Mouse (Mus musculus) brain, adult 10 weeks (tissue): Measurements from ENCODE around the gene Pygo1. TPM values are rescaled to one million over a fixed set of nuclear protein-coding genes. Genes with fewer than 3 reads are reported as not detected.

Source experiments
- polyA plus RNA-seq: library from polyadenylated mRNA; stranded (reverse); fragments of 350-450 nt; fragmentation: Illumina TruSeq; extraction: RNeasy Lipid Tissue Mini Kit (QIAGEN cat#74804); gene quantifications from one replicate; pipeline ENCODE4 v1.2.3, GENCODE M21; 2015; ENCODE audit warnings: low read depth, low replicate concordance

Pygo1 gene
- 13.7 TPM for polyA plus RNA-seq

DNA sequence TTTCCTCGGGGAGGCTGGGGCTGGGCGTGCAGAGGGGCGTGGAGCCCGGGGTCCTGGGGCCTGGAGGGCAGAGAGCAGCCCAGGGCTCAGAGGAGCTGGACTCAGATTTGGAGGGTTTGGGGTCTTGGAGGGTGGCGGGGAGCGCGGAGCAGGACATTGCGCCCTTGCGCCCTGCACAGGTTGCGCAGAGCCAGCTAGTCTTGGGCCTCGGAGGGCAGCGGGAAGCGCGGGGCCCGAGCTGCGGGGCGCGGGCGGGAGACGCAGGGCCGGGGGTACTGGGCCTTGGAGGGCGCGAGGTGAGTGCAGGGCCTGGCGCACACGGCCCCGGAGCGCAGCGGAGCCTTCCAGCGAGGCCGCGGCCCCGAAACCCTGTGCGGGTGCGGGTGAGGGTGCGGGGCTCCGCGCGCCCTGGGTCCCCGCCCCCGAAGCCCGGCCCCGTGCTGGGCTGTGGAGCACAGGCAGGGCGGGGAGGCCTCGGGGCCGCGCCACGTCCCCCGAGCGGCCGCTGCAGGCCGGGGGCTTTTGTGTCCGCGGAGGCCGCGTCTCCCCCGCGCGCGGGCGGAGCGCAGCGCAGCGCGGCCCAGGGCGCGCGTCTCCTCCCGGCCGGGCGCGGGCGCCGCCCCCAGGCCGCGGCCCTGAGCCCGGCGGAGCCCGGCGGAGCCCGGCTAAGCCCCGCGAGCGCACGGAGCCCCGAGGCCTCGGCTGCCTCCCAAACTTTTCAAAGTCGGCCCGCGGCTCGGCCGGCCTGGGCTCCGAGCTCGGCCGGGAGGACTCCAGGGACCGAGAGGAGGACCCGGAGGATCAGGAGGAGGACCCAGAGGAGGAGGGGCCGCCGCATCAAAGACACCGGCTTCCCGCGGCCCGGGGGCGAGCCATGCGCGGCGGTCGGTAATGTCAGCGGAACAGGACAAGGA, at the start of gene Pygo1:
Gene Pygo1, plus strand, starts transcription at position 625 of the 914 bp plus-strand sequence.

DNA sequence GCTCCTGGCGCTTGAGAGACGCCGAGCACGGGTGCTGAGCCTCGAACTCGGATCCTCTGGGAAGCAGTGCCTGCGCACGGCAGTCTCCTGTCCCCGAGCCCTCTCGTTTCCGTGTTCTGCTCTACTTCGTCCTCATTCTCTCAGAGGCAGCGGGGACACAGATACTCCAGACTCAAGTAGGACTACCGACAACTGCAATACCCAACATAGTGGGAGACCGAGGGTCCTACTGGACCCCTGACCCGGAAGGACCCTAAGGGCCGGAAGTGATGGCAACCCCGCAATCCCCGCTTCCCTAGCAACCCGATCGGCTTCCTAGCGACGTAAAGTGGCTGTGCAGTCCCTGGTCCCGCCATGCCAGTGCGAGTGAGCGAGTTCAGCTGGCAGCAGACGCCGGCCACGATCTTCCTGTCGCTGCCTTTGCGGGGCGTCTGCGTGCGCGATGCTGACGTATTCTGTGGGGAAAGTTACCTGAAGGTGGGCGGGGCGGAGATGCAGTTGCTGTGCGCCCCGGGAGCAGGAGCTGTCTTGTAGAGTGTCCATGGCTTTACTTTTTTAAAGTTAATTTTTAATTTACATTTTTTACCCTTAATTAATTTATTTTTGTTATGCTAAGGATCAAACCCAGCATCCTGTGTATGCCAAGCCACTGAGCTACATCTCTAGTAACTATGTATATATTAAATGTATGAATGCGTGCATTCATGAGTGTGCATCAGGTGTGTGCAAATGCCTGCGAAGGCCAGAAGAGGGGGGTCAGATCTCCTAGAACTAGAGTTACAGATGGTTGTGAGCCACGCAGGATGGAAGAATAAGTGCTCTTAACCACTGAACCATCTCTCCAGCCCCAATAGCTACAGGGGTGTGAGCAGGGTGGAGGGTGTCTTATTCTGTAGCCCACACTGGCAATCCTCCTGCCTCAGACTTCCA, 33.3 kb downstream of the Pygo1 start, which contains the start of the genes Dyx1c1 and Gm44503:
Gene Dyx1c1, plus strand, starts transcription at position 265 of the 930 bp plus-strand sequence.
Gene Gm44503, plus strand, starts transcription at position 332 of the 930 bp plus-strand sequence.

DNA sequence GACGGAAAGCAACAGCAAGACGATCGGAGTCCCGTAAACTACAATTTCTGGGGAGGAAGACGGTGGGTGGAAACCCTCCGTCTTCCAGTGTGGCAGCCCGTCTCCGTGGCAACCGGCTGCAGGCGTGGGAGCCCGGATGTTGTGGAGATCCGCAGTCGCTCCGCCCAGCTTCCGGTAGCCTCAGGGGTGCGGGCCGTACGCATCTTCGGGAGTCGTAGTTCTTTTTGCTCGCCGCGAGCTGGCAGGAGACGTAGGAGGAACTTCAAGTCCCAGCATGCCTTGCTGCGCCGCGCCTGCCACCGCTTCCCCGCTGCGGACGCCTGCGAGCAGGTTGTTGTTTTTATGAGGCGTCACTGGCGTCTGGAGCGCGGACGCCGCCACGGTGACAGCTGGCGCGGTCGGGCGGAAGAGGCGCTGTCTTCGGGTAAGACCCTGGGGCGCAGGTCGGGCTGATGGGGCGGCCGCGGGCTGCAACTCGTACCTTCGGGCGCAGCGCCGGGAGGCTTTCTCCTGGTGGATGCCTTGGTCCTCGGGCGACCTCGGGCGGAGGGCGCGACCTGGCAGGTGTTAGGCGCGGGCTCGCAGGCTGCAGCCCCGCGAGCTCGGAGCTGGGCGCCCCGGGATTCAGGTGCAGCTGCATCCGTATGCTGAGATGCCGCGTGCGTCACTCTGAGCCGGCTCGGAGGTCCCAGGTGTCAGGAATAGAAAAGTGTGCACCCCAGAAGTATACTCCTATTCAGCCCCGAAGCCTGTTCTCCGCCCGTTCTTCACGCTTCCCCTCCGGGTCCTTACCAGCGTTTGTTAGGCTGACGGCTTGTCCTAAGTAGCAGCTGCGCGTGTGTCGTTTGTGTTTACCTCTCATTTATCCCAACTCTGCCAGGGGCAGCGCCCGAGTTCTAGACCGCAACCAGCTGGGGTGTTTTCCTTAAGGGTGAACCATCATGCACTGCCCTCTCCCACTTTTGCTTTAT, 60.1 kb downstream of the Pygo1 start, which contains the start of the genes Ccpg1os and Ccpg1:
Gene Ccpg1os, minus strand, starts transcription at position 133 of the 971 bp plus-strand sequence.
Gene Ccpg1, plus strand, starts transcription at position 180 of the 971 bp plus-strand sequence.

Other genes starting within 250 kb of the Pygo1 start
- gene Prtg, start 118.8 kb upstream of the Pygo1 start, polyA plus RNA-seq = 0.89 TPM
- 2.3 TPM for gene Dyx1c1, start 33.1 kb downstream of the Pygo1 start, polyA plus RNA-seq
- not detected for gene Gm44503, start 33.2 kb downstream of the Pygo1 start, polyA plus RNA-seq
- 19.4 TPM for gene Ccpg1os, start 59.7 kb downstream of the Pygo1 start, polyA plus RNA-seq
- 91.2 TPM for gene Ccpg1, start 59.8 kb downstream of the Pygo1 start, polyA plus RNA-seq
- gene Pigb, start 114.7 kb downstream of the Pygo1 start, polyA plus RNA-seq = 10.4 TPM
- gene Rab27a, start 119.2 kb downstream of the Pygo1 start, polyA plus RNA-seq = 6.1 TPM
- 0.88 TPM for gene Khdc3, start 176.2 kb downstream of the Pygo1 start, polyA plus RNA-seq
- not detected for gene Gm20509, start 176.8 kb downstream of the Pygo1 start, polyA plus RNA-seq
- gene Rsl24d1, start 187.8 kb downstream of the Pygo1 start, polyA plus RNA-seq = 64.9 TPM